Mouse (Mus musculus) CH12.LX (cell line): ENCODE data around the gene Tbl2.

Experiments
- BHLHE40 ChIP-seq: IDR thresholded peaks from 2 replicates; pipeline ENCODE4 v1.6.1; 2011; ENCODE audit warnings: mild to moderate bottlenecking, low read depth, low read length, improper control_type of control experiment
- CTCF ChIP-seq, 2 experiments: IDR thresholded peaks in 1 of 2; conservative IDR thresholded peaks in 1 of 2; 2 replicates each; pipeline ENCODE4 v1.5.1; 2011 to 2012; ENCODE audit warnings: low read depth in 2 of 2, low read length in 2 of 2, improper control_type of control experiment in 1 of 2, inconsistent platforms in 1 of 2, mild to moderate bottlenecking in 1 of 2, moderate library complexity in 1 of 2
- ELF1 ChIP-seq: IDR thresholded peaks from 2 replicates; pipeline ENCODE4 v1.6.1; 2014; ENCODE audit warnings: low read depth, mild to moderate bottlenecking, inconsistent platforms, low read length, improper control_type of control experiment
- EP300 ChIP-seq: IDR thresholded peaks from 2 replicates; pipeline ENCODE4 v1.6.1; 2011; ENCODE audit warnings: low read length, improper control_type of control experiment
- ETS1 ChIP-seq: conservative IDR thresholded peaks from 2 replicates; pipeline ENCODE4 v1.6.1; 2012; ENCODE audit warnings: low read depth, mild to moderate bottlenecking, inconsistent platforms, low read length, improper control_type of control experiment, moderate library complexity
- HCFC1 ChIP-seq: IDR thresholded peaks from 2 replicates; pipeline ENCODE4 v1.6.1; 2012; ENCODE audit warnings: low read depth, mild to moderate bottlenecking, inconsistent platforms, low read length, improper control_type of control experiment
- MYC ChIP-seq: IDR thresholded peaks from 2 replicates; pipeline ENCODE4 v1.6.1; 2011; ENCODE audit warnings: low read depth, mild to moderate bottlenecking, improper control_type of control experiment, low read length
- POLR2A ChIP-seq: IDR thresholded peaks from 2 replicates; pipeline ENCODE4 v1.6.1; 2011; ENCODE audit warnings: low read depth, mild to moderate bottlenecking, improper control_type of control experiment, low read length
- USF1 ChIP-seq: IDR thresholded peaks from 2 replicates; pipeline ENCODE4 v1.6.1; 2014; ENCODE audit warnings: low read depth, mild to moderate bottlenecking, inconsistent platforms, low read length, improper control_type of control experiment
- ZC3H11A ChIP-seq: IDR thresholded peaks from 2 replicates; pipeline ENCODE4 v1.6.1; 2012; ENCODE audit warnings: low read depth, mild to moderate bottlenecking, inconsistent platforms, low read length, improper control_type of control experiment
- ZNF384 ChIP-seq: IDR thresholded peaks from 2 replicates; pipeline ENCODE4 v1.6.1; 2012; ENCODE audit warnings: low read depth, low read length, improper control_type of control experiment, inconsistent platforms

DNA sequence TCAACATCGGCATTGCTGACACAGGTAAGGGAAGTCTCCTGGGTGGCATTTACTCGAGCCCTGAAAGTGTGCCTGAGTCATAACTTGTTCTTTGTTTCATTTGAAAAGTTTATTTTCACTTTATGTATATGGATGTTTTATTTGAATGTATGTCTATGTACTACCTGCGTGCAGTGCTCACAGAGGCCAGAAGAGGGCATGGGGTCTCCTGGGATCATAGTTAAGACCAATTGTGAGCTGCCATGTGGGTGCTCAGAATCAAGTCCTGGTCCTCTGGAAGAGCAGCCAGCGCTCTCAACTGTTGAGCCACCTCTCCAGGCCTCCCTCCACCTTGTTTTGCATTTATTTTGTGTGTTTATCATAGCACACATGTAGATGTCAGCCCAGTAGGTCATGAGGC, 7.0 kb downstream of the Tbl2 start:
- TF ChIP-seq EP300 (no peak), ETS1 (no peak), CTCF (conservative IDR thresholded peaks at IDR 0.05 in 1 of 2, IDR thresholded peaks at IDR 0.05 in 1 of 2; ENCODE audit: low read depth in 2 of 2, low read length in 2 of 2) (0 out of 4 replicates have a peak, but pooled peaks of 1 of the 2 experiments have one; percentile 13), HCFC1 (no peak), ZNF384 (no peak), POLR2A (no peak), USF1 (no peak), ELF1 (no peak), ZC3H11A (no peak), BHLHE40 (no peak), MYC (no peak)
